Mouse (Mus musculus): ENCODE data around the gene Tmem273. TPM values are rescaled to one million over a fixed set of nuclear protein-coding genes. Genes with fewer than 3 reads are reported as not detected.

Tmem273 gene
- polyA plus RNA-seq, 1 experiment from 2014 or later: 0.70 TPM

DNA sequence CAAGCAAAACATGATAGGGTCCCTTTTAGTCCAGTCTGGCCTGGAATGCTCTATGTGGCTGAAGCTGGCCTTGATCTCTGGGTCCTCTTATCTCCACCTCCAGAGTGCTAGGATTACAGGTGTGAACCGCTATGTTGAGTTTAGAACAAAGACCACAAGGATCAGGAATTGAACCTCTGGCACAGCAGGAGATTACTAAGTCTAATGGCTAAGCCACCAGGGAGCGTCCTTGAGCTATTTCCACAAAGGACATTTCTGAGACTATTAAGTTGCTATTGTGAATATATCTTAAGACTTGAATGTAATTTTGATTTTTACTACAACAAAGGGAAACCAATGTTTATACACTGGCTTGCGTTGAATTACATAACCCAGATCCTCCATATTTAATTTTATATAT, 13.0 kb upstream of the Tmem273 start:
- no peak overlapping the region for H3K9ac ChIP-seq (ENCODE audit: low read depth, low read length)
- no peak overlapping the region for H3K4me2 ChIP-seq (replicated peaks; ENCODE audit: low read depth, low read length)
- no peaks in the 10 kb centered on the region for H3K9me3 ChIP-seq (ENCODE audit: control insufficient read depth, low read length)
- H3K27ac ChIP-seq (ENCODE audit: low read depth, low read length): no peak overlapping the region
- no peaks in the 10 kb centered on the region for H3K36me3 ChIP-seq (ENCODE audit: control insufficient read depth, insufficient read depth, low read length)
- WGBS: 59% methylated on average over 3 of the region's 3 CpGs
- no peak overlapping the region for H3K4me3 ChIP-seq (ENCODE audit: low read length)
- no peaks in the 10 kb centered on the region for H3K4me1 ChIP-seq (ENCODE audit: control insufficient read depth, insufficient read depth, low read length)
- no peaks in the 10 kb centered on the region for H3K27me3 ChIP-seq (ENCODE audit: control insufficient read depth, insufficient read depth, low read length)
- no peak for ATAC-seq (ENCODE audit: low FRiP score, low TSS enrichment)

DNA sequence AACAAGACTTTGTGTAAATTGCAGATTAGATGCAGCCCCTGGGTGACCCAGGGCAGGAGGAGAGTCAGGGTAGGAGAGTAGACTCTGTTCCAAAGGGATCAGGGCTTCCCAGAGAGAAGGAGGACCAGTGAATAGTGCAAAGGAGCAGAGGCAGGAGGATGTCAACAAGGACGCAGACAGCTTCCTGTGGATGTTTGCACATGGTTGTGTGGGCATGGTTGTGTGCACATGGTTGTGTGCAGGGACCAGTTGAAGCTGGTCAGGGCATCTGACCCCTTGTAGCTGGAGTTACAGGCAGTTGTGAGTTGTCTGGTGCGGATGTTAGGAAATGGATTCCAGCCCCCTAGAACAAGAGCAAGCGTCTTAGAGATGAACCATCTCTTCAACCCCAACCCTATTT, 12.3 kb upstream of the Tmem273 start:
- Histone ChIP-seq H3K4me2 (replicated peaks; ENCODE audit: low read depth, low read length) (no peak overlapping the region), H3K27me3 (ENCODE audit: control insufficient read depth, insufficient read depth, low read length) (no peaks in the 10 kb centered on the region), H3K36me3 (ENCODE audit: control insufficient read depth, insufficient read depth, low read length) (no peaks in the 10 kb centered on the region), H3K27ac (ENCODE audit: low read depth, low read length) (no peak overlapping the region), H3K9ac (ENCODE audit: low read depth, low read length) (no peak overlapping the region), H3K4me1 (ENCODE audit: control insufficient read depth, insufficient read depth, low read length) (no peaks in the 10 kb centered on the region), H3K9me3 (ENCODE audit: control insufficient read depth, low read length) (no peaks in the 10 kb centered on the region), H3K4me3 (ENCODE audit: low read length) (no peak overlapping the region)
- WGBS: 93% methylated on average over 3 of the region's 3 CpGs
- ATAC-seq (ENCODE audit: low FRiP score, low TSS enrichment): no peak

DNA sequence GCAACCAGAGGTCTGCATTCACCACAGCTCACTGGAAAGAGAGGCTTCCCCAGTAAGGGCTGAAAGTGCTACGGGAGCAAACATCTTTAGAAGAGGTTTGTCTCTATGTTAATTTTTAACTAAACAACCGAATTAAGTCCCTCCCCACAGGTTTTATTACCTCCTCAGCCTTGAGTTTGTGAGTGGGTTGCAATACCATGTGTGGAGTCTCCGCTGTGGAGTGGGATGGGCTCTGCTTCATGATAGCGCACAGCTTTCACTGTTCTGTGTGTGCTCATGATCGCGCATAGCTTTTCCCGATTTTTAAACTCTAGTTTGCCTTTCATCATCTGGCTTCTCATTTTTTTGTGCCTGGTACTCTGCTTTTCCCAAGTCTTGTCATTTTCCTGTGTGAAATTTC, 9.7 kb upstream of the Tmem273 start:
- Histone ChIP-seq H3K4me3 (ENCODE audit: low read length) (no peak overlapping the region), H3K36me3 (ENCODE audit: control insufficient read depth, insufficient read depth, low read length) (no peaks in the 10 kb centered on the region), H3K4me1 (ENCODE audit: control insufficient read depth, insufficient read depth, low read length) (no peaks in the 10 kb centered on the region), H3K27me3 (ENCODE audit: control insufficient read depth, insufficient read depth, low read length) (no peaks in the 10 kb centered on the region), H3K9me3 (ENCODE audit: control insufficient read depth, low read length) (no peaks in the 10 kb centered on the region), H3K9ac (ENCODE audit: low read depth, low read length) (no peak overlapping the region), H3K4me2 (replicated peaks; ENCODE audit: low read depth, low read length) (no peak overlapping the region), H3K27ac (ENCODE audit: low read depth, low read length) (no peak overlapping the region)
- 81% methylated on average over 7 of the region's 7 CpGs for WGBS
- no peak for ATAC-seq (ENCODE audit: low FRiP score, low TSS enrichment)

DNA sequence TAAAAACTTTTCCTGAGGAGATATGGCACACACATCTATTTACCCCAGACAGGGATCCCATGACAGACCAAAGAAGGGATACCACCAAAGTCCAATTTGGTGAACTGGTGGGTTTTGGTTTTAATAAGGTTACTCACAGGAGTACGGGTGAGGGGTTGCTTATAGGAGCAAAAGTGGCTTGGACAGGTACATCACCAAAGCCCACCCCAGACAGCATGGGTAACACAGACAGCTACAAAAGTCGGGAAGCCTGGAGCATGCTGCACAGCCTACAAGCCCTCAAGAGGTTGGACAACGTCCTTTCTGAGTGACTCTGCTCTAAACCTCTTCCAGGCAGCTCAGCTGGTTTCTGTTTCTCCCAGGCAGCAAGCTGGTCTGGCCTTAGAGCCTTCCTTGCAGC, 7.4 kb upstream of the Tmem273 start:
- no peaks in the 10 kb centered on the region for H3K4me1 ChIP-seq (ENCODE audit: control insufficient read depth, insufficient read depth, low read length)
- H3K4me3 ChIP-seq (ENCODE audit: low read length): no peak overlapping the region
- ATAC-seq (ENCODE audit: low FRiP score, low TSS enrichment): no peak
- H3K9ac ChIP-seq (ENCODE audit: low read depth, low read length): no peak overlapping the region
- no peak overlapping the region for H3K27ac ChIP-seq (ENCODE audit: low read depth, low read length)
- H3K27me3 ChIP-seq (ENCODE audit: control insufficient read depth, insufficient read depth, low read length): no peaks in the 10 kb centered on the region
- H3K4me2 ChIP-seq (replicated peaks; ENCODE audit: low read depth, low read length): no peak overlapping the region
- WGBS: 79% methylated on average over 3 of the region's 3 CpGs
- no peaks in the 10 kb centered on the region for H3K9me3 ChIP-seq (ENCODE audit: control insufficient read depth, low read length)
- no peaks in the 10 kb centered on the region for H3K36me3 ChIP-seq (ENCODE audit: control insufficient read depth, insufficient read depth, low read length)

DNA sequence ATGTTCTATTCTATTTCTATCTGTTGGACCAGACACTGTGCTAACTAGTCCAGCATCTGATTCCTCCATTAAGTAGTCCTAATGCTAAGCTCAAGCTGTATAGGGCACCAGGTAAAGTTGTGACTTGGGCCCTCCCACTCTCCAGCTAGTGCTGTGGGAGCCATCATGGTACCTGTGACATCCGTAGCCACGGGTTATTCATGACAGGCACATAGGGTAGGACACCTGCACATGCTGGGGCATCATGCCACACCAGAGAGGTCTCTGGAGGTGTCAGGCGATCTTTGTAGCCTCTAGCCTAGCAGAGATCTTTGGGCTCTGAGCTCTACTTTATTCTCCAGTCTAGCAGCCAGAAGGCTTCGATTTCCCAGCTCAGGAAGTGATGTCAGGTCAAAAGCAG, 2.9 kb upstream of the Tmem273 start:
- Histone ChIP-seq H3K9ac (ENCODE audit: low read depth, low read length) (no peak overlapping the region), H3K4me1 (ENCODE audit: control insufficient read depth, insufficient read depth, low read length) (no peaks in the 10 kb centered on the region), H3K4me2 (replicated peaks; ENCODE audit: low read depth, low read length) (no peak overlapping the region), H3K27me3 (ENCODE audit: control insufficient read depth, insufficient read depth, low read length) (no peaks in the 10 kb centered on the region), H3K4me3 (ENCODE audit: low read length) (no peak overlapping the region), H3K36me3 (ENCODE audit: control insufficient read depth, insufficient read depth, low read length) (no peaks in the 10 kb centered on the region), H3K9me3 (ENCODE audit: control insufficient read depth, low read length) (no peaks in the 10 kb centered on the region), H3K27ac (ENCODE audit: low read depth, low read length) (no peak overlapping the region)
- 90% methylated on average over 4 of the region's 4 CpGs for WGBS
- no peak for ATAC-seq (ENCODE audit: low FRiP score, low TSS enrichment)

DNA sequence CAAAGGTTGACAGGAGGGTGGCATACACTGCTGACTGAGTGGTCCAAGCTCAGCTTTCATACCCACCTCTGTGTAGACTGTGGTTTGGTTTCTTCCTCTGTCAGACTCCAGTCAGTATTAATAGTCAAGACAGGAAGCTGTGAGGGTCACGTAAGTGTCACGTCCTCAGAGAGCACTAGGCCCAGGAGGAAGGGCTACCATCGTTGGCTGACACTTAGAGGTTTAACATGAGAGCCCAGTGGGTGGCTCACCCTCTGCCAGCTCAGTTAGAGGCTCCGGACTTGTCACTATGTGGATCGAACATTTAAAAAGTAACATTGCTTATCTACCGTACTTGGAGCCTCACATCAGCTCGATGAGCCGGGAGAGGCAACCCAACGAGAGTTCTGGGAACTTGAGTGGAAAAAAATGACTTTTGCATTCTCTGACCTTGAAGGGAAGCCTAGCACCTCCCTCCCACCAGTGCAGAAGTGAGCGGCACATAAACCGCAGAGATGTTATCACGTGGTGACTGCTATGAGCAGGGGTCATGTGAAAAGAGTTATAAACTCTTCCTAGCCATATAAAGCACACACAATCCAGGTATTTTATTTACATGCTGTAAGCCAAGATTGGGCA, 1.5 kb upstream of the Tmem273 start:
- Histone ChIP-seq H3K9me3 (ENCODE audit: control insufficient read depth, low read length) (no peaks in the 10 kb centered on the region), H3K27ac (ENCODE audit: low read depth, low read length) (no peak overlapping the region), H3K4me3 (ENCODE audit: low read length) (no peak overlapping the region), H3K36me3 (ENCODE audit: control insufficient read depth, insufficient read depth, low read length) (no peaks in the 10 kb centered on the region), H3K27me3 (ENCODE audit: control insufficient read depth, insufficient read depth, low read length) (no peaks in the 10 kb centered on the region), H3K4me2 (replicated peaks; ENCODE audit: low read depth, low read length) (no peak overlapping the region), H3K9ac (ENCODE audit: low read depth, low read length) (no peak overlapping the region), H3K4me1 (ENCODE audit: control insufficient read depth, insufficient read depth, low read length) (no peaks in the 10 kb centered on the region)
- no peak for ATAC-seq (ENCODE audit: low FRiP score, low TSS enrichment)
- 60% methylated on average over 12 of the region's 12 CpGs for WGBS

DNA sequence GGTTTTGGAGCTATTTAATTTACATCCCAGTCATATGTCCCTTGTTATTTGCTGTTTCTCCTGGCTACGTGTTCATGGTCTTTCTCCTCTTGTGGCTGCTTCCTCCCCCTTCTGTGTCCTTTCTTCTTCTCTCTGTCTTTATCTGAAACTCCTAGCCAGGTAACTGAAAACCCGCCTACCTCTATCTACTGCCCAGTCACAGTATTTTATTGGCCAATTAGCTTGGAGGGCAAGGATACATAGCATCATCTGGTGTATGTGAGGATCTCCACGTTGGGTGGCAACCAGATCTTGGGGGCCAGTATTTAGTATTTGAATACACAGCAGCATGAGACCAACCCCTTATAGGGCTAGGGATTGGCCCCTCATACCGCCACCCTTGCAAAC, 1.0 kb upstream of the Tmem273 start:
- no peak overlapping the region for H3K27ac ChIP-seq (ENCODE audit: low read depth, low read length)
- 65% methylated on average over 4 of the region's 4 CpGs for WGBS
- ATAC-seq (ENCODE audit: low FRiP score, low TSS enrichment): no peak
- H3K36me3 ChIP-seq (ENCODE audit: control insufficient read depth, insufficient read depth, low read length): no peaks in the 10 kb centered on the region
- no peak overlapping the region for H3K4me3 ChIP-seq (ENCODE audit: low read length)
- no peak overlapping the region for H3K9ac ChIP-seq (ENCODE audit: low read depth, low read length)
- no peaks in the 10 kb centered on the region for H3K4me1 ChIP-seq (ENCODE audit: control insufficient read depth, insufficient read depth, low read length)
- no peak overlapping the region for H3K4me2 ChIP-seq (replicated peaks; ENCODE audit: low read depth, low read length)
- no peaks in the 10 kb centered on the region for H3K27me3 ChIP-seq (ENCODE audit: control insufficient read depth, insufficient read depth, low read length)
- no peaks in the 10 kb centered on the region for H3K9me3 ChIP-seq (ENCODE audit: control insufficient read depth, low read length)

DNA sequence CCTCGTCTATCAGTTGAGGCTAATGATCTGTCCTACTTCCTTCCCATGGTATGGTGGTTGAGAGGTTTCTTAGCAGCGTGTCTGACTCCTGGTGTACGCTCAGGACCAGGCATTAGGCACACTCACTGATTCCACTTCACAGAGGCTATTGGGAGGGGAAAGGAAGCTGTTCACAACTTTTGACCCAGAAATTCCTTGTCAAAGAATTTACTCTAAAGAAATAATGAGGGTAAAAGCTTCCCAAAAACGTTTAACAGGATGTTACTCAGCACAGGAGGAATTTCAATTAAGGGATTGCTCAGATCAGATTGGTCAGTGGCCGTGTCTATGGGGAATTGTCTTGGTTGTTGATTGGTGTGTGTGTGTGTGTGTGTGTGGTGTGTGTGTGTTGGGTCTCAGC, 1.9 kb downstream of the Tmem273 start:
- Histone ChIP-seq H3K9ac (ENCODE audit: low read depth, low read length) (no peak overlapping the region), H3K27me3 (ENCODE audit: control insufficient read depth, insufficient read depth, low read length) (no peaks in the 10 kb centered on the region), H3K4me2 (replicated peaks; ENCODE audit: low read depth, low read length) (no peak overlapping the region), H3K4me3 (ENCODE audit: low read length) (no peak overlapping the region), H3K27ac (ENCODE audit: low read depth, low read length) (no peak overlapping the region), H3K4me1 (ENCODE audit: control insufficient read depth, insufficient read depth, low read length) (no peaks in the 10 kb centered on the region), H3K9me3 (ENCODE audit: control insufficient read depth, low read length) (no peaks in the 10 kb centered on the region), H3K36me3 (ENCODE audit: control insufficient read depth, insufficient read depth, low read length) (no peaks in the 10 kb centered on the region)
- no peak for ATAC-seq (ENCODE audit: low FRiP score, low TSS enrichment)
- 62% methylated on average over 5 of the region's 5 CpGs for WGBS

DNA sequence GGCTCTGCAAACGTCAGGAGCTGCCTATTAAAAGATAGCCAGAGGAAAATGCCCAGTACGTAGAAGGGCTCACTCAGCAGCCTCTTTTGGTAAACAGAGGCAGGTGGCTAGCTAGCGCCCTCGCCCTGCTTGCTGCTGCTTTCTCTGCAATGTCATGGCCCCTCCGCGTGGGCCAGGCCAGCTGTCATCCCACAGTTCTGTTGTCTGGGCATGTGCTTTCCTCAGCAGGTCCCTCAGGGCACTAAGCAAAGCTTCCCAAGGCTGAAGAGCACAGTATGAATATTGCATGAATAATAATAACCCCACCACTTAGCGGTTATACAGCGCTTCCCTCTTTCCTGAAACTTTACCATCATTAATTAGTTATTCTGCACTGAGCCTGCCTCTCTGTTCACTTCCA, 10.6 kb downstream of the Tmem273 start:
- Histone ChIP-seq H3K27ac (ENCODE audit: low read depth, low read length) (no peak overlapping the region), H3K36me3 (ENCODE audit: control insufficient read depth, insufficient read depth, low read length) (no peaks in the 10 kb centered on the region), H3K9me3 (ENCODE audit: control insufficient read depth, low read length) (no peaks in the 10 kb centered on the region), H3K4me2 (replicated peaks; ENCODE audit: low read depth, low read length) (no peak overlapping the region), H3K9ac (ENCODE audit: low read depth, low read length) (no peak overlapping the region), H3K4me3 (ENCODE audit: low read length) (no peak overlapping the region), H3K27me3 (ENCODE audit: control insufficient read depth, insufficient read depth, low read length) (no peaks in the 10 kb centered on the region), H3K4me1 (ENCODE audit: control insufficient read depth, insufficient read depth, low read length) (no peaks in the 10 kb centered on the region)
- WGBS: 68% methylated on average over 8 of the region's 8 CpGs
- no peak for ATAC-seq (ENCODE audit: low FRiP score, low TSS enrichment)

Measured in kidney, embryonic 14.5 days (tissue).